Mouse (Mus musculus) hindbrain, postnatal 0 days (tissue): ENCODE results near the gene Plac1. TPM values are rescaled to one million over a fixed set of nuclear protein-coding genes. Genes with fewer than 3 reads are reported as not detected.
A peak's percentile ranks its signal among the peaks of the same experiment; 100 is the strongest.

Experiments used
- ATAC-seq: fragments of 200-750 bp; cut with Nextera tagmentation; 2 replicates; pipeline ENCODE4 v1.8.0; 2017; ENCODE audit warnings: mild to moderate bottlenecking, moderate TSS enrichment, moderate library complexity
- DNase-seq: peaks from one replicate; pipeline ENCODE4 v3.0.0-alpha.2; 2015; ENCODE audit warnings: low spot score
- H3K27ac ChIP-seq: fragments of 300-500 bp; sonication (generic); 2 replicates; pipeline ENCODE4 v1.5.1; 2014; ENCODE audit warnings: mild to moderate bottlenecking
- H3K27me3 ChIP-seq: fragments of 300-500 bp; sonication (generic); 2 replicates; pipeline ENCODE4 v1.6.1; 2014; ENCODE audit warnings: low read length, mixed read lengths; ENCODE audit not compliant: insufficient read depth
- H3K36me3 ChIP-seq: fragments of 300-500 bp; sonication (generic); 2 replicates; pipeline ENCODE4 v1.6.1; 2014; ENCODE audit warnings: low read length, mixed read lengths; ENCODE audit not compliant: insufficient read depth
- H3K4me1 ChIP-seq: fragments of 300-500 bp; sonication (generic); 2 replicates; pipeline ENCODE4 v1.6.1; 2014; ENCODE audit warnings: antibody characterized with exemption, low read length, mixed read lengths; ENCODE audit not compliant: insufficient read depth
- H3K4me2 ChIP-seq: fragments of 300-500 bp; sonication (generic); 2 replicates; pipeline ENCODE4 v1.6.1; 2014; ENCODE audit warnings: low read depth, mild to moderate bottlenecking, low read length, moderate library complexity, mixed read lengths
- H3K4me3 ChIP-seq: fragments of 300-500 bp; sonication (generic); 2 replicates; pipeline ENCODE4 v1.5.1; 2014; ENCODE audit warnings: low read length
- H3K9ac ChIP-seq: fragments of 300-500 bp; sonication (generic); replicated peaks from 2 replicates; pipeline ENCODE4 v1.6.1; 2014; ENCODE audit warnings: mild to moderate bottlenecking, low read length, moderate library complexity, mixed read lengths
- H3K9me3 ChIP-seq: fragments of 300-500 bp; sonication (generic); 2 replicates; pipeline ENCODE4 v1.6.1; 2016; ENCODE audit warnings: low read length, mixed read lengths
- CTCF ChIP-seq: IDR thresholded peaks from 2 replicates; pipeline ENCODE4 v1.5.1; 2016; ENCODE audit warnings: antibody characterized with exemption, control low read depth, low read depth
- WGBS: fragments of 180-500 bp; shearing (Covaris S2); extraction: QIAGEN DNeasy Blood & Tissue Kit; methylation state at CpG from one replicate; pipeline ENCODE4 v1.1.7; 2014; 5-methylcytosine and 5-hydroxymethylcytosine counted together
- polyA plus RNA-seq: library from polyadenylated mRNA; unstranded; fragments of >200 nt; fragmentation: Nextera tagmentation; extraction: Ambion mirVana; gene quantifications from 2 replicates; pipeline ENCODE4 v1.2.1, GENCODE M21; 2015
- total RNA-seq: library from RNA; depleted of rRNA; stranded (reverse); fragments of >200 nt; gene quantifications from 2 replicates; pipeline ENCODE4 v1.2.3, GENCODE M21; 2014

Plac1 gene
- total and polyA plus RNA-seq, 2 experiments from 2014 or later: not detected

- no peaks in the 10 kb centered on the region for H3K27me3 ChIP-seq
- no peak overlapping the region for H3K4me3 ChIP-seq
- WGBS: 68% methylated on average over 9 of the region's 9 CpGs
- no peak for TF ChIP-seq CTCF
- no peaks in the 10 kb centered on the region for H3K9me3 ChIP-seq
- H3K9ac ChIP-seq: no peak overlapping the region
- DNase-seq (peak; percentile 35), ATAC-seq (no peak)
- H3K27ac ChIP-seq: no peak overlapping the region
- H3K36me3 ChIP-seq: no peaks in the 10 kb centered on the region
- H3K4me1 ChIP-seq: no peaks in the 10 kb centered on the region
- no peak overlapping the region for H3K4me2 ChIP-seq
Observed at GRCm38 (mm10) chrX:53220855-53221254, 19.1 kb downstream of the Plac1 start.

GRCm38 (mm10) chrX:53214557-53215229, 25.2 kb downstream of the Plac1 start:
- WGBS: 55% methylated on average over 7 of the region's 7 CpGs
- no peak for TF ChIP-seq CTCF
- Histone ChIP-seq H3K9me3 (no peaks in the 10 kb centered on the region), H3K27ac (no peak overlapping the region), H3K36me3 (no peaks in the 10 kb centered on the region), H3K4me1 (no peaks in the 10 kb centered on the region), H3K4me2 (no peak overlapping the region), H3K9ac (no peak overlapping the region), H3K27me3 (no peaks in the 10 kb centered on the region), H3K4me3 (no peak overlapping the region)
- no peak for ATAC-seq
- DNase-seq: peak; percentile 22

- Histone ChIP-seq H3K9me3 (no peaks in the 10 kb centered on the region), H3K4me3 (no peak overlapping the region), H3K36me3 (no peaks in the 10 kb centered on the region), H3K4me2 (no peak overlapping the region), H3K9ac (no peak overlapping the region), H3K4me1 (no peaks in the 10 kb centered on the region), H3K27ac (no peak overlapping the region), H3K27me3 (no peaks in the 10 kb centered on the region)
- DNase-seq: peak; percentile 17
- no peak for ATAC-seq
- WGBS: 49% methylated on average over 2 of the region's 2 CpGs
- TF ChIP-seq CTCF: no peak
Observed at GRCm38 (mm10) chrX:53213838-53214237, 26.1 kb downstream of the Plac1 start.

- H3K4me3 ChIP-seq: no peak overlapping the region
- TF ChIP-seq CTCF: no peak
- H3K9ac ChIP-seq: no peak overlapping the region
- H3K4me1 ChIP-seq: no peaks in the 10 kb centered on the region
- H3K27ac ChIP-seq: peak overlapping the region; percentile 66
- H3K36me3 ChIP-seq: no peaks in the 10 kb centered on the region
- ATAC-seq: no peak
- DNase-seq: no peak
- H3K27me3 ChIP-seq: no peaks in the 10 kb centered on the region
- H3K4me2 ChIP-seq: no peak overlapping the region
- no peaks in the 10 kb centered on the region for H3K9me3 ChIP-seq
- WGBS: 45% methylated on average over 9 of the region's 9 CpGs
Observed at GRCm38 (mm10) chrX:53212485-53212884, 27.4 kb downstream of the Plac1 start.

GRCm38 (mm10) chrX:53211756-53212483, 28.0 kb downstream of the Plac1 start:
- Histone ChIP-seq H3K9me3 (no peaks in the 10 kb centered on the region), H3K4me3 (no peak overlapping the region), H3K27ac (peak overlapping the region; percentile 66), H3K36me3 (no peaks in the 10 kb centered on the region), H3K4me1 (no peaks in the 10 kb centered on the region), H3K9ac (no peak overlapping the region), H3K4me2 (no peak overlapping the region), H3K27me3 (no peaks in the 10 kb centered on the region)
- ATAC-seq (peak; percentile 81), DNase-seq (peak; percentile 54)
- no peak for TF ChIP-seq CTCF
- WGBS: 33% methylated on average over 7 of the region's 7 CpGs

- no peak for ATAC-seq
- Histone ChIP-seq H3K36me3 (no peaks in the 10 kb centered on the region), H3K4me3 (no peak overlapping the region), H3K27ac (no peak overlapping the region), H3K27me3 (no peaks in the 10 kb centered on the region), H3K4me1 (no peaks in the 10 kb centered on the region), H3K9ac (no peak overlapping the region), H3K4me2 (no peak overlapping the region), H3K9me3 (no peaks in the 10 kb centered on the region)
- TF ChIP-seq CTCF: no peak
- DNase-seq: no peak
- 62% methylated on average over 7 of the region's 7 CpGs for WGBS
Observed at GRCm38 (mm10) chrX:53209431-53209830, 30.5 kb downstream of the Plac1 start.
